Mouse (Mus musculus): ENCODE measurements around the gene Cipc. TPM values are rescaled to one million over a fixed set of nuclear protein-coding genes. Genes with fewer than 3 reads are reported as not detected.
A peak's percentile ranks its signal among the peaks of the same experiment; 100 is the strongest.

Cipc gene
- polyA plus RNA-seq, 1 experiment from 2014 or later = 3.2 TPM

DNA sequence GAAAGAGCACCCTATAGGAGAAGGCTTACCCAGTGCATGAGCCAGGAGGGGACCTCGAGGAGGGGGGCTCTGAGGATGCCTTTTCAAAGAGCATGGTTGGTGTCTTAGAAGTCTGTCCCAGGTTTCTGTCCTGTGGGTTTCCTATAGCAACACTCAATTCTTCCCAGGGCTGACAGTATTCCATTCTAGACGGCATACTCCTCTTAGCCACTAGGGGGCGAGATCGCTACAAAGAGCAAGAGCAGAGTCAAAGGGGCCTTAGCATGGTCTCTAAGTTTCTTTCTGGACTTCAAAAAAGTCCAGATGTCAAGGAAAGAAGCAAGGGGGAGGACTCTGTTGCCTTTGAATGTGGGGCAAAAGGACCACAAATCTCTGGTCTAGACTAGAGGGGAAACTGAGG, 41.6 kb upstream of the Cipc start:
- no peak overlapping the region for H3K4me3 ChIP-seq (ENCODE audit: low read depth, low read length)
- no peaks in the 10 kb centered on the region for H3K27me3 ChIP-seq (replicated peaks; ENCODE audit: control insufficient read depth, insufficient read depth, low read length)
- no peaks in the 10 kb centered on the region for H3K4me1 ChIP-seq (replicated peaks; ENCODE audit: control insufficient read depth, insufficient read depth, low read length)
- no peak overlapping the region for H3K4me2 ChIP-seq (replicated peaks; ENCODE audit: low read depth)
- peak; percentile 85 for TF ChIP-seq CTCF (IDR thresholded peaks at IDR 0.05; ENCODE audit: low read depth)
- no peak; the same call in 1 of the 2 replicates for ATAC-seq
- no peak overlapping the region for H3K9ac ChIP-seq (ENCODE audit: low read depth, low read length)
- H3K9me3 ChIP-seq (ENCODE audit: control insufficient read depth) = no peaks in the 10 kb centered on the region
- no peaks in the 10 kb centered on the region for H3K36me3 ChIP-seq (ENCODE audit: control insufficient read depth, insufficient read depth)
- no peak overlapping the region for H3K27ac ChIP-seq (ENCODE audit: low read depth, low read length)
- WGBS = 11% methylated on average over 4 of the region's 4 CpGs

GRCm38 (mm10) chr12:86905876-86906275, 41.0 kb upstream of the Cipc start:
- no peaks in the 10 kb centered on the region for H3K9me3 ChIP-seq (ENCODE audit: control insufficient read depth)
- no peak overlapping the region for H3K27ac ChIP-seq (ENCODE audit: low read depth, low read length)
- no peak for ATAC-seq
- no peak overlapping the region for H3K4me2 ChIP-seq (replicated peaks; ENCODE audit: low read depth)
- no peaks in the 10 kb centered on the region for H3K4me1 ChIP-seq (replicated peaks; ENCODE audit: control insufficient read depth, insufficient read depth, low read length)
- WGBS = 62% methylated on average over 7 of the region's 7 CpGs
- H3K9ac ChIP-seq (ENCODE audit: low read depth, low read length) = no peak overlapping the region
- no peaks in the 10 kb centered on the region for H3K27me3 ChIP-seq (replicated peaks; ENCODE audit: control insufficient read depth, insufficient read depth, low read length)
- TF ChIP-seq CTCF (IDR thresholded peaks at IDR 0.05; ENCODE audit: low read depth) = no peak
- H3K36me3 ChIP-seq (ENCODE audit: control insufficient read depth, insufficient read depth) = no peaks in the 10 kb centered on the region
- no peak overlapping the region for H3K4me3 ChIP-seq (ENCODE audit: low read depth, low read length)

- Histone ChIP-seq H3K27me3 (replicated peaks; ENCODE audit: control insufficient read depth, insufficient read depth, low read length) (no peaks in the 10 kb centered on the region), H3K4me3 (ENCODE audit: low read depth, low read length) (no peak overlapping the region), H3K9me3 (ENCODE audit: control insufficient read depth) (no peaks in the 10 kb centered on the region), H3K4me2 (replicated peaks; ENCODE audit: low read depth) (no peak overlapping the region), H3K36me3 (ENCODE audit: control insufficient read depth, insufficient read depth) (no peaks in the 10 kb centered on the region), H3K4me1 (replicated peaks; ENCODE audit: control insufficient read depth, insufficient read depth, low read length) (no peaks in the 10 kb centered on the region), H3K27ac (ENCODE audit: low read depth, low read length) (no peak overlapping the region), H3K9ac (ENCODE audit: low read depth, low read length) (no peak overlapping the region)
- WGBS = 2% methylated on average over 15 of the region's 15 CpGs
- ATAC-seq = 0 out of 2 replicates have a peak, but pooled peaks have one; percentile 29
- peak; percentile 88 for TF ChIP-seq CTCF (IDR thresholded peaks at IDR 0.05; ENCODE audit: low read depth)
These were observed 40.4 kb upstream of the Cipc start for GRCm38 (mm10) chr12:86906395-86906794.

GRCm38 (mm10) chr12:86911482-86911931, 35.3 kb upstream of the Cipc start:
- no peak overlapping the region for H3K27ac ChIP-seq (ENCODE audit: low read depth, low read length)
- no peak for ATAC-seq
- H3K27me3 ChIP-seq (replicated peaks; ENCODE audit: control insufficient read depth, insufficient read depth, low read length) = no peaks in the 10 kb centered on the region
- no peak for TF ChIP-seq CTCF (IDR thresholded peaks at IDR 0.05; ENCODE audit: low read depth)
- 0 out of 2 replicates have a peak, but pooled peaks cover 3% of the 10 kb centered on the region for H3K4me1 ChIP-seq (replicated peaks; ENCODE audit: control insufficient read depth, insufficient read depth, low read length)
- 43% methylated on average over 10 of the region's 10 CpGs for WGBS
- no peak overlapping the region for H3K4me3 ChIP-seq (ENCODE audit: low read depth, low read length)
- no peaks in the 10 kb centered on the region for H3K9me3 ChIP-seq (ENCODE audit: control insufficient read depth)
- H3K9ac ChIP-seq (ENCODE audit: low read depth, low read length) = no peak overlapping the region
- H3K4me2 ChIP-seq (replicated peaks; ENCODE audit: low read depth) = no peak overlapping the region
- no peaks in the 10 kb centered on the region for H3K36me3 ChIP-seq (ENCODE audit: control insufficient read depth, insufficient read depth)

DNA sequence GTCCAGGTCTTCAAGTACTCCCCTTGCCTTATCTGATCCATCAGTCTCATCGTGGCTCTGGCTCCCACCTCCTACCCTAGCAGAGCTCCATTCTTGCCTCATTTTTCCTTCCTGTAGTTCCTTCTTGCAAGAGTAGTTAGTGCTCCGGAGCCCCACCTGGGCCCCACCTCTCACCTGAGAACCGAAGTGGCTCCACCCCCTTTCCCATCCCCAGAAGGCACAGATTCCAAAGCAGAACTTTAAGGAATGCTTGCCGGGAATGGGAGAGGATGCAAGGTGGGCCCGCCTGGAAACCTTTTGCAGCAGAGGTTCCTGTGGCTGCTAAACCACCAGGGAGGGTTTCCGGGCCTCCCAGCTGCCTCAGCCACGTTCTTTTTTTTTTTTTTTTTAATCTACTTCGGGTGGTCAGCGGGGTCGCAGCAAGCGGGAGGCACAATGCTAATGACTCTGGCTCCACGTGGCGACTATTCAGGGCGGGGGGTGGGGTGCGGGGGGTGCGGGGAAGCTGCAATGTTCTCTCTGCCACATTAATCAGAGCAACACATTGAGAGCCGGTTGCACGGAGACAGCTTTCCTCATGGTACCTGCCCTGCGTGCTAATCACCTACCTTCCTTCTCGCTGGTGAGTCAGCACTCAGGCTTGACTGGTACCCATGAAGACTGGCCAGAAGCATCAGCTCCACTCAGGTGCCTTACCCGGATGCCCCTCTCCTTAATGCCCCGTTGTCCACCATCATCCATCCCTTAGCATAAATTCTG, 34.3 kb upstream of the Cipc start:
- Histone ChIP-seq H3K4me2 (replicated peaks; ENCODE audit: low read depth) (no peak overlapping the region), H3K9me3 (ENCODE audit: control insufficient read depth) (no peaks in the 10 kb centered on the region), H3K36me3 (ENCODE audit: control insufficient read depth, insufficient read depth) (no peaks in the 10 kb centered on the region), H3K4me1 (replicated peaks; ENCODE audit: control insufficient read depth, insufficient read depth, low read length) (0 out of 2 replicates have a peak, but pooled peaks cover 3% of the 10 kb centered on the region), H3K4me3 (ENCODE audit: low read depth, low read length) (no peak overlapping the region), H3K9ac (ENCODE audit: low read depth, low read length) (no peak overlapping the region), H3K27ac (ENCODE audit: low read depth, low read length) (no peak overlapping the region), H3K27me3 (replicated peaks; ENCODE audit: control insufficient read depth, insufficient read depth, low read length) (no peaks in the 10 kb centered on the region)
- no peak for TF ChIP-seq CTCF (IDR thresholded peaks at IDR 0.05; ENCODE audit: low read depth)
- WGBS = 9% methylated on average over 22 of the region's 22 CpGs
- no peak for ATAC-seq

DNA sequence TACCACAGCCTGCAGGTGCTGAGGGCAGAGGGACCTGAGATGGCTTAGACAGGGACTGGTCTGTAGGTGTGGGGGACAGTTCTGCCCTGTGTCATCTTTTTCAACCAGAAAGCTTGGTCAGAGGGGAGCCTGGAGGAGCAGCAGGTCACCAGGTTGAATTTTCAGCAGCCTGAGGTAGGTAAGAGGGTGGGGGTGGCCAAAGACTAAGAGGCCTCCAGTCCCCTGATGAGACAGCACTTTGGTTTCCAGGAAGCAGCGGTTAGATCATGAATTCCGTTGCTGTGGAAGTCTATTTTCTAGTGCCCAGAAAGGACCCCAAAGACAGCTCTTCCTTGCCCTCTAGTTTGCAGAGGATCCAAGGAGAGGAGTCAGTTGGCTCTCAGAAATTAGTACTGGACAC, 32.5 kb upstream of the Cipc start:
- H3K27me3 ChIP-seq (replicated peaks; ENCODE audit: control insufficient read depth, insufficient read depth, low read length) = no peaks in the 10 kb centered on the region
- no peaks in the 10 kb centered on the region for H3K9me3 ChIP-seq (ENCODE audit: control insufficient read depth)
- no peaks in the 10 kb centered on the region for H3K36me3 ChIP-seq (ENCODE audit: control insufficient read depth, insufficient read depth)
- ATAC-seq = no peak
- H3K4me2 ChIP-seq (replicated peaks; ENCODE audit: low read depth) = no peak overlapping the region
- H3K9ac ChIP-seq (ENCODE audit: low read depth, low read length) = no peak overlapping the region
- no peak overlapping the region for H3K4me3 ChIP-seq (ENCODE audit: low read depth, low read length)
- TF ChIP-seq CTCF (IDR thresholded peaks at IDR 0.05; ENCODE audit: low read depth) = no peak
- 0 out of 2 replicates have a peak, but pooled peaks cover 3% of the 10 kb centered on the region for H3K4me1 ChIP-seq (replicated peaks; ENCODE audit: control insufficient read depth, insufficient read depth, low read length)
- no peak overlapping the region for H3K27ac ChIP-seq (ENCODE audit: low read depth, low read length)
- 48% methylated on average over 2 of the region's 2 CpGs for WGBS

Measured in intestine, postnatal 0 days (tissue).